Mouse (Mus musculus) T-cell, adult 2 months (primary cell): ENCODE measurements at regions not wholly inside any gene's neighbourhood (a gene's known extent, or its start where the extent isn't known, plus 50 kb on each side); places are given as distances from the start of the nearest gene placed in this dataset.

Experiments used
- DNase-seq: peaks from one replicate; pipeline ENCODE4 v3.0.0; 2022; ENCODE audit warnings: low spot score

DNA sequence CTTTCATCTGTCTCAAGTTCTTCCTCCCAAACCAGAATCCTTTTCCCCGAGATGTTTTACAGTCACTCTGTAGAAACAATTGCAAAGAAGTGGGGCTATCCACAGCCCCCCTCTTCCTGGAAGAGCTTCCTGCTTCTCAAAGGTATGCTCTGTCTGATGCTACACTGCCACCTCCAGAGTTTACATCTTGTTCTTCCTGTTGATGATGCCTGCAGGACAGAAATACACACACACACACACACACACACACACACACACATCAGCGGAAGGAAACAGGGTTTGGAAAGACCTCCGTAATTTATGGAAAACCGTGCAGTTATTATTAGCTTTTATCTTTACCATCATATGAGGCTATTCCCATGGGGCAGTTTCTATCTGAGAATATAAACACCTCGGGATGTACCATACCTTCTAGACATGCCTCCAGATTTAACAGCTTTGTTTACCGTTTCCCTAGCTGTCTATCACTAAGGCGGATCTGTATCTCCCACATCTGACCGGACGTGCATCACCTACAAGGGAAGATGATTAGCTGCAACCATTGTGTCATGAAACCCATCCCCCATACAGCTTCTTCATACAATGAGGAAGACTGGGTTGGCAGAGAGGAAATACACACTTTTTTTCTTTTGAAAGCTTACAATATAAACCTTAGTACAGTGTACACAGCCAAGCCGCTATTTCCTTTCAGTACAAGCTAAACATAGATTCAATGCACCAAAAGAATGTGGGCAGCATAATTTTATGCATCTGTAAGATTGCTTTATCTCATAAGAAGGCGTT lies 288.6 kb downstream of the Plk2 start:
- peak; percentile 4 for DNase-seq

DNA sequence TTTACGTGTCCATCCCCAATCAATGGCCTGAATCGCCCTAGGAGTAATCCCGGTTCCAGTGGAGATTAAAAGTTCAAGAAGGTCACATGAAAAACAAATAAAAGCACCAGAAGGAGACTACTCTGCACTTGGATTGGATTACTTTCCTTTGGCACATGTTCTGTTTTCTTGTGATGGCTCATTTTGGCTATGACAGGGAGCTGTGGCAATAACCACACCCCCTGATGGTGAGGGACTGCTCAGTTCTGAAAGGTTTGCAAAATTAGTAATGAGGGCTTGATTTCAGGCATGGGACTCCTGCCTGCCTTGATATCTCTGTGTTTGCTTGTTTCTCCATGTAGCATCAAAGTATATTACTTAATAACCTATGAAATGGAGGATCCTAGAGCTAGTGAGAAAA lies 293.9 kb downstream of the Plk2 start:
- no peak for DNase-seq

DNA sequence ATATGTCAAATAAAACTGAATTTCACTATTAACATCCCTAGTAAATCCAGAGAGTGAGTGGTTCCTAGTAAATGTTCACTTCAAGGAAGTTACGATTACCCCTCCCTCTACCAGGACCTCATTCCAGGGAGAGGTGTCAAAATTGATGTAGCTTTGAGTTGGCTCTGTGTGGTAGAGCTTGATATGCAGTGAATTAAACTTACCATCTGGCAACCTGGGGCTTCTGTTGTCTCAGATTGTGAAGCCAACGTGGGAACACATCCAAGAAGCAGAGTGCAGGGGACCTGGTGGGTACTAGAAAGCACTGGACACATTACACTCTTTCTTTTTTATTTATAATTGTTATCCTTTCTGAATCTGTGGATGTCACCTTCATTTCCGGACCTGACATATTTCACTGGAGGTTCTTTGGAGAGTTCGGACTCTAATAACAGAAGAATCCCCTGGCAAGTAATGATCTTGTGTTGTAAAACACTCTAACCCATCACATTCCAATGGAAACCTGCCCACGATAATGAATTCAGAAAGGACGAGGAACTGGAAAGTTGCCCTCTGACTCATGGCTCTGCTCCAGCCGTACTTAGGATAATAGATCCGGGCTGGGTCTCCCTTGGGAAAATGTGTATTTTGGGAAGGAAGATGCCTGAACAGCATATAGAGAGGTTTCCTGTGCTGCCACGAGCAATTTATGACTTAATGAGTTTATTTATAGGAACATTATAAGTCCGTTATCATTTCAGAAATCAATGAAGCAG lies 295.8 kb downstream of the Plk2 start:
- no peak for DNase-seq

DNA sequence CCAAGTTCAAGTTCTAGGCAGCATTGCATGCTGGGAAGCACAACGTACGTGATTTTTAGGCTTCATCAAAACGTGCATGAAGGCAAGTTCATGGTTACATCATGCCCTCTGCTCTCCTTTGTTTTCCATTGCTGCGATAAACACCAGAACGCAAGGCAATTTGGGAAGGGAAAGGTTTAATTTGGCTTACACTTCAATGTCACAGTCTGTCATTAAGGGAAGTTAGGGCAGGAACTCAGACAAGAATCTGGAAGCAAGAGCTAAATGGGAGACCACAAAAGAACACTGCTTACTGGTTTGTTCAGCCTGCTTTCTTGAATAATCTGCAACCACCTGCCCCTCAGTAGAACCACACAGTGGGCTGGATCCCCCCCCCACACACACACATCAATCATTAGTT lies 297.9 kb downstream of the Plk2 start:
- DNase-seq: no peak

DNA sequence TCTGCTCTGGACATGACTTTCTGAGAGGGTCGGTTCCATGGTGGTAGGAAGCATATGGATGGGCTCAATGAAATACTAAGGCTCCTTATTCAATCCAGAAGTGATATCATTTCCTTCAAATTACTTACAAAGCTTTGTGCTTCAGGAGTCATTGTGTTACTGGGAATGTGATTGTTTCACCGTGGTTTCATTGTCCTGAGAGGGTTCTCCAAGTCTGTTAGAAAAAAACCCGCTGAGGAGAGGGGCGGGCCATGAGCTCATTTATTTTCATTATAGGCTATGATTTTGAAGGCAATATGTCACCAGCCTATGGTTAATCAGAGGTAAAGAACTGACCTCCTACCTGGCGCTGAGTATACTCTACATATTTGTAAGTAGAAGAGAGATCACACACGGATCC lies 300.0 kb downstream of the Plk2 start:
- DNase-seq: no peak

DNA sequence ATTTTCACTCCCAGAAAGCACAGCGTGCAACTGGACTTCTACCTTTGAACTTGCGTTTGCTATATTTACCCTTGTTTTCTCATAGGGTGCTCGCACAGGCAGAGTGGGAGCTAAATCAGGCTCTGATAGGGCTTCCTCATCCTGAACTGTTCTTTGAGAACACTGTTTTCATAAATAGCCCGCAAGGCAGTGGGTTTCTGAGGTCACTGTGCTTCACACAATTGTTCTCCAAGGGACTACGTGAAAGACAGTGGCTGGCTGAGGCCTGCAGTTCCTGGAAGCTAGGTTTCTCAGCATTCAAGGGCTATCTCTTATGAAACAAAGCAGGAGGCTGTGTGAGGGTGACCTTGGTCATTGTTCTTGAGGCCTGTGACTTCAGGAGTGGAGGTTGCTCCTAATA lies 301.7 kb downstream of the Plk2 start:
- no peak for DNase-seq

DNA sequence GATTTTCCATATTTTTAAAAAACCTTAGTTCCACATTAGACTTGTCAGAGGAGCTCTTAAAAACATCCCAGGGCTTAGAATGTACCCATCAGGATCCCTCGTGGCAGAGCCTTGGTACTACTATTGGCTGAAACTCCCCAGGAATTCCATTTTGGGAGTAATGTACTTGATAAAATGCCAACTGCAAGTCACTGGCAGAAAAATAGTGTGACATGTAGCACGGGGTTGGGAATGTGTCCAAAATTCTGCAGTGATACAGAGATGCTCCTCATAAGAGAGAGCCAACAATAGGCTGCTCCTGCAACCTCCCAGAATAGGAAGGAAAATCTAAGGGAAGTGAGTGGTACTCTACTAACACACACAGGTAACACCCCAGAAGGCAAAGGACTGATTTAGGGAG lies 309.4 kb downstream of the Plk2 start:
- DNase-seq: no peak

DNA sequence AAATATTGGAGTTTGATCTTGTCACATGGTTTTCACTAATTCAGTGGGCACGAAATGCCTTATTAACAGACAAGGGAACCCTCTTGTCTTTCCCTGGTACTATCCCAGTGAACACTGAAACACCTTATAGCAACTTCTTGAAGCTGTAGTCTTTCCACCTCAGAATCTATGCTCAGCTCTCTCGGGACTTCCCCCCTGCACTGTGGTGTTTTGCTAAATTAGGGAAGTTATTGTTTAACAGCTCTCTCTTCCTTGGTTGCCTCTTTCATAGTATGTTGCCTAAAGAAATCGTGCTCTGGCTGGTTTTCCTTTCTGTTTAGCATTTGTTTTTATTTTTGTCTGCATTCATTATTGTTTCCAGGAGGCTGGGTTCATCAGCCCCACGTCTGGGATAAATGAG lies 316.0 kb downstream of the Plk2 start:
- DNase-seq: no peak

DNA sequence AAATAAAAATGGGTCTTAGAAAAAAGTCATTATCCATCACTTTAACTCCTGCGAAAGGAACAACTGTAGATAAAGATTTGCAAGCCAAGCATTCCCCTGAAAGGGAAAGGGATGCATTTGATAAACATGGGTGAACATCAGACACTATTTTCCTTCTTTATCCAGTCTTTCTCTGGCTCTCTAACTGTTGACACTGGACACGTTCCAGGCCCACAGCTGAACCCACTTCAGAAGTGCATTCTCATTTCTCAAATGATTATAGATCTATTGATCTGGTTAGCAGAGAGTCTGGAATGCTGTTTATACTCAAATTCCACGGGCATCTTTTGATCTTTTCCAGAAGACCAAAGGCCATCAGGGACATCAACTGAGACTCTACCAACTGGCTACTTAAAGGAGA lies 317.7 kb downstream of the Plk2 start:
- no peak for DNase-seq

DNA sequence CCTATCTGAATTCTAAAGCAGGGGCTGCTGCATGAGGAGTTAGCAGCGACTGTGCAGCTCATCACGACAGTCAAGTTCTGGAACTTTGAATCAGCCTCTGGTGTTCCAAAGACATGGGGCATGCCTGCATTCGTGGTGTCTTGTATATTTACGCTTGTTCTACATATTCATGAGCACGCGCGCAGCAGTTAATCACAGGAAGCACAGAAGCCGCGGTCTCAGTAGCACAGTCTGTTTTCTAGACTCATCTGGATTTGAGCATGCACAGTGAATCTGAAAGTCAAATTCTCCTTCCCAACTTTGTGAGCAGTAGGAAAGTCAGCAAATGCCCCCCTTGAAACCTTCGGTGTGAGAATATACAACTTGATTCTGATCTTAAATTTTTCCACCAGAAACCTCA lies 327.3 kb downstream of the Plk2 start:
- DNase-seq: no peak

DNA sequence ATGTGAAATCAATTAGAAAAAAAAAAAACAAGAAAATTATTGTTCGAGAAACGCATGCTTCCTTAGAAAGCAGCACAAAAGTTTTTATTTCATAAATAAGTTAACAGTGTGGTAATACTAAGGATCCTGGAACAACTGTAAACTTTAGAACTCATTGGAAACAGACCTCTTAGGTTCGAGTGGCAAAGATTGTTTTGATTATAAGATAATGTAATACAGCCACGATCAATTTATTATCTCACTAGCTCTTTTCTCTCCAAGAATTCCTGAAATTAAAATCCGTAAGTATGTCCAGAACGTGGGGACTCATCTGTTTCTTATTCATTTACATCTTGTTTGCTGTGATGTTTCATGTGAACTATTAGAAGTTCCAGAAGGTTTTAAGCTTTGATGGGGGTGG lies 327.9 kb downstream of the Plk2 start:
- no peak for DNase-seq

DNA sequence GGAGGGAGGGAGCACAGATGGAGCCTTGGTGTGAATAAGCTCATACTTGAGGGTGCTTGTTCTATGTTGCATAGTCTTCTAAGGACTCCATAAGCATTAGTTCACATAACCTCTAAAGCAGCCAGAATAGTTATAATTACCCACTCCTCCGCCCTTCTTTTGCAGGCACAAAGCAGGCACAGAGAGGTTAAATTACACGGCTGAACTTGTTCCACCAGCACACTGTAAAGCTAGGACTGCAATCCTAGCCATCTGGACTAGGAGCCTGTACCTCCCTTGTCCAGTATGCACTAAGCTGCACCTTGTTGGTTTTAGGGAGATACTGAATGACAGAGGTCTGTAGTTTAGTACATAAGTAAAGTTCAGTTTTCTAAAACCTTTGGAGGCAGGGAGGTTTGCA lies 330.0 kb downstream of the Plk2 start:
- no peak for DNase-seq

DNA sequence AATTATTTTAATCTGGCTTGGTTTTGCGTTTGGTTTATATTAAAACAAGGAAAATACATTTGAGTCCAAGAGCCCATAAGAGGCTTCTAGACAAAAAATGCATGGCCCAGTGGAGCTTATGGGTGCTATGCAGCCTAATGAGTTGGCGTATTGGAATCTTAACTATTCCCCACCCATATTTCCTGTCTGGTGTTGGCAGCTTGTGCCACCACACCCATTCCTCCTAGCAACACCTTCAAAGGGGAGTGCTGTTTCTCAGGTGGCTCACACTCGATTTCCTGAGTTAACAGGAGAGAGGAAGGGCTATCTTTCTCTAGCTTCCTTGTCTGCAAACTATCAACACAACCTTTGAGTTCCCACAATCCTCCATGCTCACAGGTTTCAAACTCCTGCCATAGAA lies 331.0 kb downstream of the Plk2 start:
- no peak for DNase-seq

DNA sequence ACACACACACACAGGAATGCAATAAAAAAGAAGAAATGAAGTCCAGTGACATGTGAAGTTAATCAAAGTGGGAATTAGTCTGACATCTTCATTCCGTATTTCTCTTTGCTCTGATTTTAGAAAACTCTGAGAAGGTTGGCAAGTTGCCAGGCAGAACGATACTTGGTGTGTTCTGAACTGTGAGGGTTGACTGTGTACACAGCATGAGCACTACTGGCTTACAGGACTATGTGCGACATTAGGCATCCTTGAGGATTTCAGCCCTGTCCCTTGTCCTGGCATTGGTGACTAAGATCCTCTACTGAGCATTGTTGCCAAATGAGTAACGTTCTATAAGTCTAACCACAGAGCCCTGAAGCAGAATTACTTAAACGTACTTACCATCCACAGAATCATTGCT lies 340.7 kb downstream of the Plk2 start:
- DNase-seq: no peak

DNA sequence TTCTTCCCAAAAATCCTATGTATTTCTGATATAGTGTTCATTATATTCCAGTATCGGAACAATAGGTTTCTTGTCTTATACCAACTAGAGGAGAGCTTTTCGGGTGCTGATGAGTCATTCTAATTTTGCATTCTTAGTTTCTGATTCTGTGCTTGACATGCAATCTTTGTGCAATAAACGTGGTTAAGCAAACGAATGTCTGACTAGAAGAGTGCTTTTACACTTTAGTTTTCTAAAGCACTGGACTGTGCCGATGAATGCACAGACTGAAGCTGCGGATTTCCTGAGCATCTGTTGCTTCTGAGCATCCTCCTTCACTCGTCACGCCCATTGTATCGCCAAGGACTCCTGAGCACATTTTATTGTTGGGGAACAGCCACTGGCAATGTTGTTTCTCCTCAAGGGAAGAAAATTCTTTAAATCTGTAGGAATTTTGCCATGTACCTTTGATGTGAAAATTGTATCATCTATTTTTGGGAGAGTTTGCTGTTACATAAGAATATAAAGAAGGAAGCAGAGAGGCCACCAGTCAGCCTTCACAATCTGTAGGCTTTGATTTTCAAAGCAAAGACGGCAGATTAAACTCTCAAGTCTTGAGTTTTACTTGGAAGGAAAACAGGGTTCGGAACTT lies 346.8 kb downstream of the Plk2 start:
- DNase-seq: no peak

DNA sequence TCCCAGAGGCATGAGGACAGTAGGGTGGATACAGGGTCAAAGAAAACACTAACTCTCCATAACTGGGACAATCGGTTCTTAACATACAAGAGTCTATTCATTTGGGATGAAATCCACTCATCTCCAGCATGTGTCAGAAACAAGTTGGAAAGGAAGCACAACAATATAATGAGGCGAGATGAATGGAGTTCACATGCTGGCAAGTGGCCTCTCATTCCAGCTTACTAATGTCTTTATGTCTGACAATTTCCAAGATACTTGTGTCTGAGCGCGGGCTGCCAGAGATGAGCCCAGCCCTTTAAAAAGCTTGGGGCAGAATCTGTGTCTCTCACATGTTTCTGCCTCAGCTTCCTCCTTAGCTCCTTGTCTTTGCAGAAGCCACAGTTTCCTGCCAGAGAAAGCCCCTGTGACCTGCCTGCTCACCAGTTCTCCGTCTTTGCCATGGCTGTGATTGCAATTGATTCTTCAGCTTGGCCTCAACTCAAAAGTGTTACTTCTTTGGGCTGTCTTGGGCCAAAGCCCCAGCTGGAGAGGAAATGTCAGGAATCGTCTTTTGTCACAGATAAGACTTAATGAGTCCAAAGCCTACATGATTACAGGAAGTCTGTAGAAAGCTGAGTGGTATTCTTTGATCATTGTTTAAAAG lies 352.5 kb downstream of the Plk2 start:
- DNase-seq: no peak

DNA sequence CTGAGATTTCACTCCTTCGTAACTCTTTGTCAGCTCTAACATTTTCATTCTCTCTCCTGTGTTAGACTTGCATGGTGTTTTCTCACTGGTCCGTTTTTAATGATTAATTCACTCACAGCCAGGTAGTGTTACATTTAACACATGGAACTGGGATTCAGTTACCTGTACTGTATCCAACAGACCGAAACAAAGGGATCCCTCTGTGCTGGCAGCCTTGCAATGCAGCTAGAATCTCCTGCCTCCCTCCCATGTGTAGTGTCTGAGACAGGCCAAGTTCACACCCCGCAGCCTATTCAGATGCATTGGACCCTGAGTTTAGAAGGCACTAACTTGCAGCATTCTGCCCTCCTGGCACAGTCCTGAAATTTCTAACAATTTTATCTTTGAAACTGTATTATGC lies 357.9 kb downstream of the Plk2 start:
- no peak for DNase-seq

DNA sequence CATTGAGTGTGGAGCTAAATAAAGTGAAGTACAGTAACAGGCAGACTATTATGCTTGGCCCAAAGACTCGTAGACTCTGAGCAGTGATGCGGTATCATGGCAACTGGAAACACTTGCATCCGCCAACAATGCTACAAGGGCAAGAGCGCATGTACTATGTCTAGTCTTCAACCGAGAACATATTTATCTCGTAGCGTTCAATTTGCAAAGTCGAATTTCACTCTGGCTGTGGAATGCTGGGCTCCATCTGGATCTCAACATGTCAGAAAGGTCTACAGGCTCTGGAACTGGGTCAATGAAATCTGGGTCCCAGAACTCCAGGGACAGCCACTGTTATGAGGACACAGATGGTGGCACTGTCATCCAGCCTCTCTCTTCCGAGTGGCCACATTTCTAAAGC lies 359.7 kb downstream of the Plk2 start:
- no peak for DNase-seq

DNA sequence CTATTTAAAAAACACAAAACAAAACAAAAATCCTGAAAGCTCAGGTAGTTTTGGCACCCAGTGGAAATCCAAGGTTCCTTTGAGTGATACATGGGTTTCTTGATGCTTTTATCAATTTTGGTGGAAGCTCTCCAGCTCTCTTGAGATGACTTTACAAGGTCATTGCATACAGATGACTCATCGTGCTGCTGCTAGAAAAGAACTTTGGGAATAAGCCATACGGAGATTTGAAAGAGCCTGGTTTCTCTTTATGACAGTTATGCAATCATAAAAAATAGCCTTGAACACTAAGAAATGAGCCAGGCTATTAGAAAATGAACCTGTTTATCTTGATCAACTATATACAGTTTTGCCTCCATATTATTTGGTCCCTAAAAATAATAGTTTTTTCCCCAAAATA lies 362.0 kb downstream of the Plk2 start:
- no peak for DNase-seq

DNA sequence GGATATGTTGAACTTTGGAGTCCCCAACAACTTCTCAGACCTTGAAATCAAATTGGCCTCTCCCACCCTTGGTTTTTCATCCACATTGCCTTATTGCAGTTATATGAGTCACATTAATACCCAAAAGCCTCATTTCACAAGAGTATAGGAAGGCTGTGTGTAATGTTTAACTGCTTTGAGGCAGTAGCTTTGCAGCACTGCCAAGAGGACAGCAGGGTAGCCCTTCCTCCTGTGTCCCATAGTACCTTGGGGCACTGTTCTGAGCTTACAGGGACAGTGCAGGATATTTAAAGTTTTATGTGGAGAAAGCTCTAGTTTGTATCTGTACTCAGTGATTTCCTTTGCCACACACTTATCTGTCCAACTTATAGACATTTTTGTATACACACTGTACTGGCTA lies 374.4 kb downstream of the Plk2 start:
- DNase-seq: no peak

DNA sequence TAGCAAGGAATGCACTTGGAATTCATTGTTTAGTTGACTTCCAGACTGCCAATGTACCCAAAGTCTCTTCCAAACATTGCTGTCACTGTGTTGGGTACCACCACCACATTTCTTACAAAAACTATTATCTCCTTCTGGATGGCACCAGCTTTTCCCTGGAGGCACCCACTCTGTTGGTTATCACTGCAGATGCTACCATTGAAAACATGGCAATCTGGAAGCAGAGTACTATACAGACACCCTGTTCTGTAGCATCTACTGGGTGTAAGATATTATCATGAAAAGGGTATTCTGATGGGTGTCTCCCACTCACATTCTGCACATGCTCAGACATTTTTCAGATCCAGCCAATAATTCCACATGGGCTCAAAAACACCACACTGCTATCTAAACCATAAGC lies 380.4 kb downstream of the Plk2 start:
- no peak for DNase-seq

DNA sequence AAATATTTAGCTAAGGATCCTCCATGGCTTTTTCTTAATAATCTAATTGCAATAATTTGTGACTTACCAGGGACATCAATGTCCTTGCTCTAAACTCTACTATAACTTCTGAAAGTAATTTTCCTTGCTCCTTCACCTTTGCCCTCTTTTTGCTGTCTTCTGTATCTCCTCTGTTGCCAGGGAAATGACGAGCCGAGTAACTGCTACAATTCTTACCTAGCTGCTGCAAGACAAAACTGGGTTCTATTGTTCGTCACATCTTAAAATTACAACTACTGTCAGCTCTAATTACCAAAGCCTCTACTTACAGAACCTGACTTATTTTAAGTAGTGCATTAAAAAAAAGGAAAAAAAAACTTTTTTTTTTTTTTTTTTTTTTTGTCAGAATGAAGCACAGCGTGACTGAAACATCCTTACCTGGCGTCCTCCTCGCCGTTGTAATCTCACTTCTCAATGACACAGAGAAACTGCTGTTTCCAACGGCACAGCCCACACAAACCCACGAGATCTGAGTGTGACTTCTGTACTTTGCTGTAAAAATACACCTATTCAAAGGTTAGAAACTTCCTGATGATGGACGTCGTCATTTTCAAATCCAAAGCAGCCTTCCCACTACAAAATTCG lies 389.4 kb downstream of the Plk2 start:
- no peak for DNase-seq
